Mouse (Mus musculus): ENCODE data around the gene Cntnap5c.

The Cntnap5c gene

GRCm38 (mm10) chr17:58003322-58003721, 234.0 kb downstream of the Cntnap5c start:
- no peak for DNase-seq (ENCODE audit: low spot score)

GRCm38 (mm10) chr17:58004491-58004890, 235.1 kb downstream of the Cntnap5c start:
- no peak for DNase-seq (ENCODE audit: low spot score)

GRCm38 (mm10) chr17:58041178-58041577, 271.8 kb downstream of the Cntnap5c start:
- no peak for DNase-seq (ENCODE audit: low spot score)

GRCm38 (mm10) chr17:58045149-58045548, 275.8 kb downstream of the Cntnap5c start:
- no peak for DNase-seq (ENCODE audit: low spot score)

GRCm38 (mm10) chr17:58069912-58070311, 300.5 kb downstream of the Cntnap5c start:
- DNase-seq (ENCODE audit: low spot score): no peak

GRCm38 (mm10) chr17:58082676-58083075, 313.3 kb downstream of the Cntnap5c start:
- no peak for DNase-seq (ENCODE audit: low spot score)

- no peak for DNase-seq (ENCODE audit: low spot score)
Measured at GRCm38 (mm10) chr17:58104505-58104904, 335.1 kb downstream of the Cntnap5c start.

- DNase-seq (ENCODE audit: low spot score): no peak
Measured at GRCm38 (mm10) chr17:58107901-58108300, 338.5 kb downstream of the Cntnap5c start.

- no peak for DNase-seq (ENCODE audit: low spot score)
Measured at GRCm38 (mm10) chr17:58108335-58108734, 339.0 kb downstream of the Cntnap5c start.

- DNase-seq (ENCODE audit: low spot score): no peak
Measured at GRCm38 (mm10) chr17:58187171-58187570, 417.8 kb downstream of the Cntnap5c start.

GRCm38 (mm10) chr17:58201148-58201547, 431.8 kb downstream of the Cntnap5c start:
- no peak for DNase-seq (ENCODE audit: low spot score)

GRCm38 (mm10) chr17:58268058-58268457, 498.7 kb downstream of the Cntnap5c start:
- DNase-seq (ENCODE audit: low spot score): no peak

- DNase-seq (ENCODE audit: low spot score): no peak
Measured at GRCm38 (mm10) chr17:58351310-58351709, 581.9 kb downstream of the Cntnap5c start.

GRCm38 (mm10) chr17:58356224-58356623, 586.9 kb downstream of the Cntnap5c start:
- peak; percentile 3 for DNase-seq (ENCODE audit: low spot score)

GRCm38 (mm10) chr17:58363582-58364267, 594.4 kb downstream of the Cntnap5c start:
- peak; percentile 5 for DNase-seq (ENCODE audit: low spot score)

- DNase-seq (ENCODE audit: low spot score): no peak
Measured at GRCm38 (mm10) chr17:58370089-58370488, 600.7 kb downstream of the Cntnap5c start.

GRCm38 (mm10) chr17:58407769-58408168, 638.4 kb downstream of the Cntnap5c start:
- no peak for DNase-seq (ENCODE audit: low spot score)

- DNase-seq (ENCODE audit: low spot score): no peak
Measured at GRCm38 (mm10) chr17:58408756-58409155, 639.4 kb downstream of the Cntnap5c start.

- DNase-seq (ENCODE audit: low spot score): no peak
Measured at GRCm38 (mm10) chr17:58437443-58437842, 668.1 kb downstream of the Cntnap5c start.
